Mouse (Mus musculus): ENCODE results near the gene Bcat1.

Gene Bcat1

GRCm38 (mm10) chr6:144944435-144945365, 131.3 kb downstream of the Bcat1 start:
- DNase-seq (ENCODE audit: low read depth, low spot score), result no peak
